Mouse (Mus musculus): ENCODE measurements around the gene Olfr1269.

The Olfr1269 gene

DNA sequence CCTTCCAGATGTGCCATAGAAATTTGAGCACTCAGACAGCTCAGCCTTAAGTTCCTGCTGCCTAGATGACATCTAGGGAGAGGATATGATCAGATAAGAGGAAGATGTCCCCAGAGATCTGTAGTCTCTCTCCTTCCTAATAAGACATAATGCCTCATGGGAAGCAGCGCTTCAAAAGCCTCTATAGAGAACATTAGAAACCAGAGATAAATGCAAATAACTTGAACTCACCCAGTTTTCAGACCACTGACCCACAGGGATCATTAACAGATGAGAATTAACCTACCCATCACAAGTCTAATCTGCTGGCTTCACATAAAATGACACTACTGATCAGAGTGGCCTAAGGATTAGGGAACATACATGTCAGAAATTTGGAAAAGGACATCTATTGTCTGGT is at the start of gene Olfr1269:
Gene Olfr1269 (minus strand): TSS at position 101 of the 400 bp plus-strand sequence.
- no peak for DNase-seq

GRCm38 (mm10) chr2:90153916-90154315 is 32.7 kb upstream of the Olfr1269 start:
- no peak for DNase-seq

DNA sequence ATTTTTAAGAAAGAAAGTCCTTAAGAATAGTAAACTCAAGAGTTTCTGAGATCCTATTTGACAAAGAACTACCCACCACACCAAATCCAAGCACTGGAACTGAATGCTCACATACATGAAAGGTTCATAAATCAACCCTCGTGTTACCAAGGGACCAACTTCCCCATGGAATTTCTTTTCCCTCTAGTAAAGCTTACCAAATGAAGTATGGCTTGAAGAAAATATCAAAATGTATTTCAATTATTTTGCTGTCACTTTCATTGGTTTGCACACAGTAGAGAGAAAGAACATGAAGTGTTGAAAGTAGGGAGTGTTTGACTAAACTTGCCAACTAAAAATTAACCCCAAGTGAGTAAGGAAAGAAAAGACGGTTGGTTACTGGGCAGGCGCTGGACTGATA is 31.8 kb upstream of the Olfr1269 start, which contains the start of gene Olfr1270:
Gene Olfr1270 (minus strand): TSS at position 101 of the 400 bp plus-strand sequence.
- no peak for DNase-seq

GRCm38 (mm10) chr2:90142196-90142595 is 21.0 kb upstream of the Olfr1269 start, which contains the start of gene Olfr32:
Gene Olfr32 (minus strand): TSS chr2:90142296.
- no peak for DNase-seq

DNA sequence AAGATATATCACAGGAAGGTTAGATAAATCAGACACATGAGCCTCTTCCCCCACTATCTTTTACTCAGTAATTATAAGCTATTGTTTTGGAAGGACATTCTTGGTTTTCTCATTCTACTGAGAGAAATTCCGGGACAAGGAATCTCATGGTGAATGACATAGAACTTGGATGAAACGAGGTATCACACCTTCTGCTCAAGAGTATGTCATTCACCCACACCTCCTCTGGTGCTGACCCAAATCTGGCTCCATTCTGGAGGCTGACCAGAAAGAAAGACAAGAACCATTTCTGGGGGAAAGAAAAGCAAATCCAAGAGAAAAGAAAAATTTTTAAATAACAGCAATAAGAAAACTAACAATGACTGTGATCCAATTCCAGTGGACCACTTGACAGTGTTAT is 51.1 kb downstream of the Olfr1269 start:
- DNase-seq, result no peak

All from thymus, postnatal 14 days (tissue).